Mouse (Mus musculus) embryonic facial prominence, embryonic 13.5 days (tissue): ENCODE data around the gene Atxn7l1. TPM values are rescaled to one million over a fixed set of nuclear protein-coding genes. Genes with fewer than 3 reads are reported as not detected.

Source experiments
- ATAC-seq: fragments of 200-750 bp; cut with Nextera tagmentation; 2 replicates; pipeline ENCODE4 v1.8.0; 2017; ENCODE audit warnings: low read depth; ENCODE audit not compliant: insufficient number of reproducible peaks, insufficient read depth, low FRiP score, low TSS enrichment
- H3K27ac ChIP-seq: fragments of 300-500 bp; sonication (generic); 2 replicates; pipeline ENCODE4 v1.5.1; 2015; ENCODE audit warnings: moderate library complexity, mild to moderate bottlenecking, inconsistent platforms
- H3K27me3 ChIP-seq: fragments of 300-500 bp; sonication (generic); 2 replicates; pipeline ENCODE4 v1.6.1; 2015; ENCODE audit warnings: mild to moderate bottlenecking, inconsistent platforms
- H3K36me3 ChIP-seq: fragments of 300-500 bp; sonication (generic); 2 replicates; pipeline ENCODE4 v1.6.1; 2015; ENCODE audit warnings: mild to moderate bottlenecking, inconsistent platforms
- H3K4me1 ChIP-seq: fragments of 300-500 bp; sonication (generic); 2 replicates; pipeline ENCODE4 v1.6.1; 2015; ENCODE audit warnings: inconsistent platforms
- H3K4me2 ChIP-seq: fragments of 300-500 bp; sonication (generic); 2 replicates; pipeline ENCODE4 v1.6.1; 2015; ENCODE audit warnings: moderate library complexity, mild to moderate bottlenecking, inconsistent platforms
- H3K4me3 ChIP-seq: fragments of 300-500 bp; sonication (generic); 2 replicates; pipeline ENCODE4 v1.5.1; 2015; ENCODE audit warnings: mild to moderate bottlenecking, inconsistent platforms
- H3K9ac ChIP-seq: fragments of 300-500 bp; sonication (generic); 2 replicates; pipeline ENCODE4 v1.6.1; 2015; ENCODE audit warnings: mild to moderate bottlenecking, inconsistent platforms
- H3K9me3 ChIP-seq: fragments of 300-500 bp; sonication (generic); 2 replicates; pipeline ENCODE4 v1.6.1; 2016; ENCODE audit warnings: inconsistent platforms
- WGBS: fragments of 180-500 bp; shearing (Covaris S2); methylation state at CpG from one replicate; pipeline ENCODE4 v1.1.7; 2015; ENCODE audit warnings: mixed read lengths; 5-methylcytosine and 5-hydroxymethylcytosine counted together
- polyA plus RNA-seq: library from polyadenylated mRNA; unstranded; fragments of >200 nt; fragmentation: Nextera tagmentation; extraction: Ambion mirVana; gene quantifications from 2 replicates; pipeline ENCODE4 v1.2.1, GENCODE M21; 2015

The Atxn7l1 gene
- polyA plus RNA-seq, 1 experiment from 2014 or later: 16.4 TPM

DNA sequence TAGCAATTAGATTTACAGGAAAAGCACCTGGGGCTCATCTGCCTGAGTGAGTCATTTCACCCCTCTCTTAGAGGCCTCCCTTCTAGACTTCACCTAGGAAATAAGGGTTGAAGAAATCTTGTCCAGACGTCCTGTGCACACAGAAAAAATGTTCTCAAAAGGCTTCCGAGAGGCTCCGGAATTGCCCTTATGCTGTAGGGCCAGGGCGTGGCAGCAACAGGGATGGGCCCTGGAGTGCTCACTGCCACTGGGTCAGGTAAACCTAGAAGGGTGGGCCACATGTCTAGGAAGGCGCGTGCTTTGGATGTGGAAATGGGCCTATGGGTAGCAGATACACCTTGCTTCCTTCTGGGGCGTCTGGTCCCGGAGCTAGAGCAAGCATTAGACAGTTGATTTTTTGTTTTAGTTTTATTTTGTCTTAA lies 26.2 kb downstream of the Atxn7l1 start:
- Histone ChIP-seq H3K4me1 (peaks cover 35% of the 10 kb centered on the region), H3K9ac (no peak overlapping the region), H3K9me3 (no peaks in the 10 kb centered on the region), H3K4me2 (no peak overlapping the region), H3K27me3 (no peaks in the 10 kb centered on the region; the same call in none of the 2 replicates), H3K36me3 (no peaks in the 10 kb centered on the region; the same call in 1 of the 2 replicates), H3K27ac (no peak overlapping the region), H3K4me3 (no peak overlapping the region)
- WGBS: 84% methylated on average over 8 of the region's 8 CpGs
- no peak for ATAC-seq

GRCm38 (mm10) chr12:33174171-33174570 lies 26.7 kb downstream of the Atxn7l1 start:
- H3K4me3 ChIP-seq: no peak overlapping the region
- no peak overlapping the region for H3K4me2 ChIP-seq
- H3K9me3 ChIP-seq: no peaks in the 10 kb centered on the region
- peaks cover 39% of the 10 kb centered on the region for H3K4me1 ChIP-seq
- ATAC-seq: no peak
- no peak overlapping the region for H3K27ac ChIP-seq
- 76% methylated on average over 7 of the region's 7 CpGs for WGBS
- no peaks in the 10 kb centered on the region; the same call in none of the 2 replicates for H3K27me3 ChIP-seq
- no peak overlapping the region; the same call in 1 of the 2 replicates for H3K9ac ChIP-seq
- no peaks in the 10 kb centered on the region; the same call in 1 of the 2 replicates for H3K36me3 ChIP-seq

GRCm38 (mm10) chr12:33174675-33175357 lies 27.3 kb downstream of the Atxn7l1 start:
- no peak for ATAC-seq
- Histone ChIP-seq H3K27ac (no peak overlapping the region), H3K9me3 (no peaks in the 10 kb centered on the region), H3K27me3 (no peaks in the 10 kb centered on the region; the same call in none of the 2 replicates), H3K9ac (no peak overlapping the region), H3K36me3 (no peaks in the 10 kb centered on the region; the same call in 1 of the 2 replicates), H3K4me3 (no peak overlapping the region), H3K4me2 (no peak overlapping the region), H3K4me1 (peaks cover 41% of the 10 kb centered on the region)
- 60% methylated on average over 10 of the region's 10 CpGs for WGBS

DNA sequence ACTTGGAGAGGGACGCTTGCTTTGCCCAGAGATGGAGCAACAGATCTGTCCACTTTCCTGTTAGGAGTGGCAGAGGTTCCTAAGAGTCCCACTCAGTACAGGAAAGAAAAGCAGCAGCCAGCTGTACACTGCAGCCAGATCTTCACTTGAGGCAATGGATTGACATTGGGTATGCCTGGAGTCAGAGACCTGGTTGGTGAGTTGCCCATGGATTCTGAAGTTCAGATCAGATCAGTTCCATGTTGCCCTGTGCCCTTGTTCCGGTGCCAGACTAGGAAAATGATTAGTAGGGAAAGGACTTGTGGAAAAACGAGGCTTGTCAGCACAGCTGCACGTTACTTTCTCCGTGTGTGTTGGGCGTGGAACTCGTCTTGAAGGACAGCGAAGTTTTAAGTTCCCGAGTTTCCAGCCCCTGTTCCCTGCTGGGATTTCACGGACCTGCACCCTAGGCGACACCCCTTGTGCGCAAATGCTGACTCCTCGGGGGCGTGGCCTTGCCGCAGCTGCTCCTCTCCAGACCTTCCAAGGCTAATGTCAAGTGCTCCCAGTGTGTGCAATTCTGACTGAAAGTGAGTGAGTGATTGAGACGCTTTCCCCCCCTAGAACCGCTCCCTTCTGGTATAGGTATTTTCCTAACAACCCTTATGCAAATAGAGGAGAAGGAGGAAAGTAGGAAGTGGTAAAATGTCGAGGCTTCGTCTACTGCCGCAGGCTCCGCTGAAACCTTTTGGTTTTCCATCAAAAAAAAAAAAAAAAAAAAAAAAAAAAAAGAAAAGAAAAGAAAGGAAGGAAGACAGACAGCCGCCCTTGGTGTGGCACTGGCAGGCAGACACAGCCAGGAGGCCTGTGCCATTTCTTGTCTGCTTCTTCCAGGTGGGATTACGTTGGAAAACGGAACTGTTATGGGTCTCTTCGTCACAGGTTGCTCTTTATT lies 28.4 kb downstream of the Atxn7l1 start:
- peak; percentile 35; the same call in 1 of the 2 replicates for ATAC-seq
- H3K4me3 ChIP-seq: peak overlapping the region; percentile 33
- peak overlapping the region; percentile 62 for H3K4me2 ChIP-seq
- no peaks in the 10 kb centered on the region; the same call in none of the 2 replicates for H3K27me3 ChIP-seq
- peak overlapping the region; percentile 57; the same call in 1 of the 2 replicates for H3K9ac ChIP-seq
- H3K27ac ChIP-seq: peak overlapping the region; percentile 40; the same call in 1 of the 2 replicates
- no peaks in the 10 kb centered on the region for H3K9me3 ChIP-seq
- peaks cover 35% of the 10 kb centered on the region for H3K4me1 ChIP-seq
- 9% methylated on average over 25 of the region's 25 CpGs for WGBS
- H3K36me3 ChIP-seq: no peaks in the 10 kb centered on the region; the same call in 1 of the 2 replicates

DNA sequence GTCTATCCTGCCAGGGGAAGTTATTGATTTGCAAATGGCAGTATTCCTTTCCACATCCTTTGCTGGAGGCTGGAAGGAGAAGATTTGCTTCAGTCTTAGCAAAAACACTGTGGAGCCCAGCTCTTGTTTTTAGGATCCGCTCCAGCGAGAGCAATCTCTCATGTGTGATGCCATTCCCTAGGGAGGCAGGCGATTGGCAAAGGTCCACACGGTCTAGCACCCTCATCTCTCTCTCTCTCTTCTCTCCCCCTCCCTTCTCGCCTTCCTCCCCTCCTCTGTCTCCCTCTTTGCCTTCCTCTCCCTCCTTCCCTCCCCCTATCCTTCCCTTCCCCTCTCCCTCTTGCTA lies 29.0 kb downstream of the Atxn7l1 start:
- no peak for ATAC-seq
- peaks cover 35% of the 10 kb centered on the region for H3K4me1 ChIP-seq
- no peak overlapping the region for H3K27ac ChIP-seq
- 34% methylated on average over 5 of the region's 5 CpGs for WGBS
- peak overlapping the region; percentile 62 for H3K4me2 ChIP-seq
- H3K9ac ChIP-seq: no peak overlapping the region
- no peaks in the 10 kb centered on the region for H3K9me3 ChIP-seq
- H3K36me3 ChIP-seq: no peaks in the 10 kb centered on the region; the same call in 1 of the 2 replicates
- H3K4me3 ChIP-seq: peak overlapping the region; percentile 33; the same call in 1 of the 2 replicates
- H3K27me3 ChIP-seq: no peaks in the 10 kb centered on the region; the same call in none of the 2 replicates

DNA sequence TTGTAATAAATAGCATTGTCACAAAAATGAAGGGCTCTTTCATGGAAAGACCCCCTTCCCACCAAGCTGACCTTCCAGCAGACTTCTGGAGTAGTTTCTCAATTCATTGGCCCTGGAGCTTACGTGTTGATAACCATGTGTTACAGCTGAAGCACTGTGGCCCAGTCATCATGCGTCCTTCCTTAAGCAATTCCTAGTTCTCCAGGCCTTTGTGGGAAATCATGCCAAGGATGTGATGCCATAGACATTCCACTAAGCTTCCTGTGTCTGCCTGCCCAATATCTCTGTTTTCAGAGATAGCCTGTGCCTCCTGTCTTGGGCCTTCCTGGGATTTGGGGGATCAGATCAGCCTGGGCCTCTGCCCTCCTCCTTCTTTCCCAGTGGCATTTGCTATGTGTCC lies 32.9 kb downstream of the Atxn7l1 start:
- Histone ChIP-seq H3K27ac (no peak overlapping the region), H3K27me3 (no peaks in the 10 kb centered on the region; the same call in 1 of the 2 replicates), H3K4me3 (no peak overlapping the region), H3K36me3 (no peaks in the 10 kb centered on the region), H3K4me1 (peaks cover 37% of the 10 kb centered on the region), H3K9me3 (no peaks in the 10 kb centered on the region), H3K9ac (no peak overlapping the region), H3K4me2 (no peak overlapping the region)
- ATAC-seq: no peak
- 81% methylated on average over 2 of the region's 2 CpGs for WGBS

- no peak overlapping the region for H3K4me3 ChIP-seq
- no peak overlapping the region for H3K27ac ChIP-seq
- H3K27me3 ChIP-seq: no peaks in the 10 kb centered on the region; the same call in 1 of the 2 replicates
- H3K4me2 ChIP-seq: no peak overlapping the region
- no peaks in the 10 kb centered on the region for H3K36me3 ChIP-seq
- ATAC-seq: no peak
- peaks cover 22% of the 10 kb centered on the region for H3K4me1 ChIP-seq
- H3K9ac ChIP-seq: no peak overlapping the region
- H3K9me3 ChIP-seq: no peaks in the 10 kb centered on the region
- 84% methylated on average over 4 of the region's 4 CpGs for WGBS
Observed at GRCm38 (mm10) chr12:33181875-33182274, 34.4 kb downstream of the Atxn7l1 start.

GRCm38 (mm10) chr12:33182428-33183137 lies 35.1 kb downstream of the Atxn7l1 start:
- H3K27ac ChIP-seq: no peak overlapping the region
- H3K9me3 ChIP-seq: no peaks in the 10 kb centered on the region
- H3K4me1 ChIP-seq: peaks cover 21% of the 10 kb centered on the region
- ATAC-seq: no peak
- no peak overlapping the region for H3K4me2 ChIP-seq
- H3K27me3 ChIP-seq: no peaks in the 10 kb centered on the region
- 72% methylated on average over 11 of the region's 11 CpGs for WGBS
- no peaks in the 10 kb centered on the region for H3K36me3 ChIP-seq
- H3K9ac ChIP-seq: no peak overlapping the region
- no peak overlapping the region for H3K4me3 ChIP-seq

DNA sequence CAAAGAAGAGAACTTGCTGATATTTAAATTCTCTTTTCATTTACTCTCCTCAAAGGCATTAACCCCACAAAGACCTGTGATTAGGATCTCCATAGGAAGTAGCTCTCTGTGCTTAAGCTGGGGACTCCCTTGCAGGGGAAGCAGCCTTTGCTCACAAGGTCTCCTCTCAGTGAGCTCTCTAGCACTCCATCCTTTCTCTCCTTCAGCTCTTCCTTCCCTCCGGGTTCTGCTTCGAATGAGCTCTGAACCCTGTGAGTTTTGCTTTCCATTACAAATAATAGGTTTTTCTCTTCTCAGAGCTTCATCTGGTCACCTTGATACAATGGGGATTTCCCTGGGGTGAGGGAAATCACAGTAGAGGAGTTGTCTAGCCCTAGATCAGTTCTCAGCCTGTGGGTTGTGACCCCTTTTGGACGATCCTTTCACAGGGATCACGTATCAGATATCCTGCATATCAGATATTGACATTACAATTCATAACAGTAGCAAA lies 35.7 kb downstream of the Atxn7l1 start:
- no peak overlapping the region for H3K4me3 ChIP-seq
- H3K27ac ChIP-seq: no peak overlapping the region
- H3K36me3 ChIP-seq: no peaks in the 10 kb centered on the region
- H3K4me2 ChIP-seq: no peak overlapping the region
- no peaks in the 10 kb centered on the region for H3K27me3 ChIP-seq
- WGBS: 61% methylated on average over 4 of the region's 4 CpGs
- H3K4me1 ChIP-seq: peaks cover 21% of the 10 kb centered on the region
- no peak overlapping the region for H3K9ac ChIP-seq
- no peaks in the 10 kb centered on the region for H3K9me3 ChIP-seq
- ATAC-seq: no peak

GRCm38 (mm10) chr12:33184137-33184536 lies 36.6 kb downstream of the Atxn7l1 start:
- Histone ChIP-seq H3K9ac (no peak overlapping the region), H3K4me1 (peaks cover 14% of the 10 kb centered on the region), H3K27ac (no peak overlapping the region), H3K4me3 (no peak overlapping the region), H3K4me2 (no peak overlapping the region), H3K9me3 (no peaks in the 10 kb centered on the region; the same call in 1 of the 2 replicates), H3K36me3 (no peaks in the 10 kb centered on the region), H3K27me3 (no peaks in the 10 kb centered on the region)
- ATAC-seq: no peak
- 98% methylated on average over 3 of the region's 3 CpGs for WGBS

DNA sequence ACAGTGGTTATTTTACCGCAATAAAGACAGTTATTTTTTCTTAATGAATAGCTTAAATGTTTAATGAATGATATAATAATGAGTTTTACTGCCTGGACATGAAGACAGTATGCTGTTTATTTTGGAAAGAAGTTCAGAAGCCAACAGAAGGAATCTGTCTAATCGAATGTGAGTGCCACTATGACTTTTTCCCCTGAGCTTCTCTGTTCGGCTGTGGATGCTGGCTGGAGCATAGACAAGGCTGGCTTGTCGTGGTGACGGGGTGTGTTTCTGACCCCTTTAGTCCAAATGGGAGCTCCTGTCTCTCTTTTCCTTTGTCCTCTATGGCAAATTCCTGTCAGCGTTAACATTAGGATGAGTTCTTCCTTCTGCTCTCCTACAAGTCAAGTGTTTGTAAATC lies 37.6 kb downstream of the Atxn7l1 start:
- WGBS: 75% methylated on average over 6 of the region's 6 CpGs
- Histone ChIP-seq H3K4me2 (no peak overlapping the region), H3K27me3 (no peaks in the 10 kb centered on the region), H3K27ac (no peak overlapping the region), H3K4me3 (no peak overlapping the region), H3K9me3 (no peaks in the 10 kb centered on the region; the same call in 1 of the 2 replicates), H3K9ac (no peak overlapping the region), H3K36me3 (no peaks in the 10 kb centered on the region), H3K4me1 (peaks cover 13% of the 10 kb centered on the region)
- no peak for ATAC-seq
